Mouse (Mus musculus): ENCODE data around the gene Odf3l2. TPM values are rescaled to one million over a fixed set of nuclear protein-coding genes. Genes with fewer than 3 reads are reported as not detected.

The Odf3l2 gene
- total RNA-seq, 2 experiments from 2014 or later, result not detected

DNA sequence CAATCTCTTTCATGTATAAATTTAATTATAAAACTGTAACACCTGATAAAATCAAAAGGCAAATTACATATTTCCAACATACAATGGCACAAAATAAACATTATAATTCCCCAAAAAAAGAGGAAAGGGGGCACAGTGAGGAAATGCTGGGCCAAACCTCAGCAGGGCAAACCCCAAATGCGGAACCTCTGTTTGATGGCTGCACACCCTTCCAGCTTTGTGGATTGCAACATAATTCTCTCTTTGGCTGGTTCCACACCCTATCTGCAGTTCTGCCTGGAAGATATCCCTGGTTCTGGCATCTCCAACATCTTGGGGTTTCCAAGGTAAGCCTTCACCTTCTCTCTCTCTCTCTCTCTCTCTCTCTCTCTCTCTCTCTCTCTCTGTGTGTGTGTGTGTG is 54.8 kb downstream of the Odf3l2 start:
- no peak for DNase-seq (ENCODE audit: low spot score in 2 of 2)

Other genes with a start within 250 kb of the Odf3l2 start
- not detected for gene Vmn2r83, start 177.0 kb downstream of the Odf3l2 start, total RNA-seq (2021)
- gene Plpp2, start 111.9 kb downstream of the Odf3l2 start, total RNA-seq (2021), result 10 to 100 TPM; 13.3 to 35.7 TPM
- gene Mier2, start 90.5 kb downstream of the Odf3l2 start, total RNA-seq (2021), result 10 to 100 TPM; 32.5 to 34.2 TPM
- not detected for gene Theg, start 58.4 kb downstream of the Odf3l2 start, total RNA-seq (2021)
- under 1 TPM; 0.07 to 0.13 TPM for gene C2cd4c, start 31.7 kb downstream of the Odf3l2 start, total RNA-seq (2021)
- 1 to 10 TPM; 3.3 to 5.9 TPM for gene Shc2, start 7.8 kb downstream of the Odf3l2 start, total RNA-seq (2021)
- gene Madcam1, start 18.8 kb upstream of the Odf3l2 start, total RNA-seq (2021), result not detected
- gene Tpgs1, start 23.6 kb upstream of the Odf3l2 start, total RNA-seq (2021), result 10 to 100 TPM; 29.6 to 34.4 TPM
- 100 to 1,000 TPM in 1 of 2 experiments, 10 to 100 TPM in 1; 87.6 to 120 TPM for gene Cdc34, start 36.5 kb upstream of the Odf3l2 start, total RNA-seq (2021)
- gene Gzmm, start 43.3 kb upstream of the Odf3l2 start, total RNA-seq (2021), result 1 to 10 TPM; 1.2 to 1.3 TPM
- 100 to 1,000 TPM; 618 to 637 TPM for gene Bsg, start 58.8 kb upstream of the Odf3l2 start, total RNA-seq (2021)
- 1 to 10 TPM; 6.1 to 9.4 TPM for gene Hcn2, start 70.9 kb upstream of the Odf3l2 start, total RNA-seq (2021)
- 10 to 100 TPM; 53.0 to 59.0 TPM for gene Polrmt, start 100.8 kb upstream of the Odf3l2 start, total RNA-seq (2021)
- under 1 TPM in 1 of 2 experiments, not detected in 1; 0.13 TPM for gene Fgf22, start 109.3 kb upstream of the Odf3l2 start, total RNA-seq (2021)
- 10 to 100 TPM; 47.4 to 51.1 TPM for gene Rnf126, start 121.2 kb upstream of the Odf3l2 start, total RNA-seq (2021)
- gene Fstl3, start 131.5 kb upstream of the Odf3l2 start, total RNA-seq (2021), result 10 to 100 TPM; 11.0 to 28.5 TPM
- gene Prss57, start 145.2 kb upstream of the Odf3l2 start, total RNA-seq (2021), result not detected
- 10 to 100 TPM; 59.4 to 62.2 TPM for gene Palm, start 147.8 kb upstream of the Odf3l2 start, total RNA-seq (2021)
- under 1 TPM; 0.60 to 0.74 TPM for gene Misp, start 175.3 kb upstream of the Odf3l2 start, total RNA-seq (2021)
- gene Ptbp1, start 208.7 kb upstream of the Odf3l2 start, total RNA-seq (2021), result 100 to 1,000 TPM; 301 to 357 TPM
- gene Prtn3, start 228.7 kb upstream of the Odf3l2 start, total RNA-seq (2021), result 1 to 10 TPM in 1 of 2 experiments, not detected in 1; 1.1 TPM
- 1 to 10 TPM; 1.4 to 2.8 TPM for gene Plppr3, start 228.9 kb upstream of the Odf3l2 start, total RNA-seq (2021)
- not detected for gene Elane, start 240.5 kb upstream of the Odf3l2 start, total RNA-seq (2021)
- gene Cfd, start 245.1 kb upstream of the Odf3l2 start, total RNA-seq (2021), result 1,000 to 10,000 TPM; 1,757 to 2,495 TPM

All from adrenal gland, adult 18-20 months (tissue).